Mouse (Mus musculus): ENCODE results near the gene Kif26a. TPM values are rescaled to one million over a fixed set of nuclear protein-coding genes. Genes with fewer than 3 reads are reported as not detected.
A peak's percentile ranks its signal among the peaks of the same experiment; 100 is the strongest.

Gene Kif26a
- polyA plus RNA-seq (2015; fragmentation: Nextera tagmentation; extraction: Ambion mirVana): 5.7 and 6.4 TPM in 2 replicates

DNA sequence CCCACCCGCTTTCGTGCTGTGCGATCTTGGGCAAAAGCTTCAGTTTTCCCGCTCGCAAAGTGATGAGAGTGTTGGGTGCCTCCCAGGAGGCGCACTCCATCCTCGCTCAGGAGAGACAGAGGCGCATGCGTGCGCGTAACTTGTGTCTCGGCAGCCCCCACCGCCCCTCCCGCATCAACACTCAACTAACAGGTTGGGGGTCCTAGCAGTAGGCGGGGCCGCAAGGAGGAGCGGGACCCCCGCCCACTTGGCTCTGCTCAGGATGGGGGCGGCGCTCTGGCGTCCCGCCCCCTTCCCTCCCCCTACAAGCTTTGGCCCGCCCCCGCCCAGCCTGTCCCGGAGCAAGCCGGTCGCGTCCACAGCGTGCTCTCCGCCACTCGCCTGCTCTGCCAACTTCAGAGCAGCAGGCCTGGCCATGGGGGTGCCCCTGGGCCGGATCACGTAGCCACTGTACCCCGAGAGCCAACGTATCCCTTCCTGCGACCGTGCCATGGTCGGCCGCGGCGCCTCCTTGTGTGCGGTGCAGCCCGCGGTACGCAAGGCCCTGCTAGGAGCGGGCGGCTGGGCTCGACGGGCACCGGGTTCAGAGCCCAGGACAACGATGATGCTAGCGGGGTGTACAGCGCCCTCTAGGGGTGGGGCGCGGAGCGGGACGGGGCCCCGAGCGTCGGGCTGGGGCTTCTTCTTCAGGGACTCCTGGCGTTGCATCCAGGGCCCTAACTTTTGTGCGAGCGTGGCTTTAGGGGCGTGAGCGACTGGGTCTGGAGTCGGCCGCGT, at the start of gene Kif26a:
Gene Kif26a, plus strand, starts transcription at position 334 of the 777 bp plus-strand sequence.
- Histone ChIP-seq H3K4me1 (peaks cover 75% of the 10 kb centered on the region), H3K27me3 (peaks cover 50% of the 10 kb centered on the region), H3K4me3 (peak within 1 kb of the TSS; percentile 66), H3K27ac (peak within 1 kb of the TSS; percentile 61; the same call in 1 of the 2 replicates), H3K9me3 (no peaks in the 10 kb centered on the region), H3K9ac (peak within 1 kb of the TSS; percentile 81), H3K4me2 (replicated peaks) (peak within 1 kb of the TSS; percentile 94), H3K36me3 (no peaks in the 10 kb centered on the region)
- under 1% methylated on average over 68 of the region's 68 CpGs for WGBS
- ATAC-seq (ENCODE audit: low FRiP score, low read depth): peak; percentile 78

DNA sequence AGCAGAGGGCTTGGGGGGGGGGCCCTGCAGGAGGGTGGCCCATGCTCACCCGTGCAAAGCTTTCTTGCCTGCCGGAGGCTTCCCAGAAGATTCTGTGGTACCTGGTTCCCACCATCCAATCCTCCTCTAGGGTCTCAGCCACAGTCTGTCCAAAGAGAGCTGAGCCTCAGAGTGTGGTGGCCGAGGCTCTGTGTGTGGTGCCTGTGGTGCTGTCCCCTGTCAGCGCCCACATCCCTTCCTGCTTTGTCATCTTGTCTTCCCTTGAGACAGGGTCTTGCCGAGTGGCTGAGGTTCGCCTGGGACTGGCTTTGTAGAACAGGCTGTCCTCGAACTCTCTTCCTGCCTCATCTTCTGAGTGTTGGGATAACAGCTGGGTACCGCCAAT, 49.3 kb upstream of the Kif26a start:
- Histone ChIP-seq H3K9ac (no peak overlapping the region; the same call in 1 of the 2 replicates), H3K36me3 (no peaks in the 10 kb centered on the region), H3K4me3 (no peak overlapping the region), H3K9me3 (no peaks in the 10 kb centered on the region), H3K4me2 (replicated peaks) (no peak overlapping the region), H3K4me1 (peaks cover 4% of the 10 kb centered on the region; the same call in 1 of the 2 replicates), H3K27me3 (peaks cover 2% of the 10 kb centered on the region), H3K27ac (no peak overlapping the region)
- ATAC-seq (ENCODE audit: low FRiP score, low read depth): no peak
- WGBS: 77% methylated on average over 8 of the region's 8 CpGs

DNA sequence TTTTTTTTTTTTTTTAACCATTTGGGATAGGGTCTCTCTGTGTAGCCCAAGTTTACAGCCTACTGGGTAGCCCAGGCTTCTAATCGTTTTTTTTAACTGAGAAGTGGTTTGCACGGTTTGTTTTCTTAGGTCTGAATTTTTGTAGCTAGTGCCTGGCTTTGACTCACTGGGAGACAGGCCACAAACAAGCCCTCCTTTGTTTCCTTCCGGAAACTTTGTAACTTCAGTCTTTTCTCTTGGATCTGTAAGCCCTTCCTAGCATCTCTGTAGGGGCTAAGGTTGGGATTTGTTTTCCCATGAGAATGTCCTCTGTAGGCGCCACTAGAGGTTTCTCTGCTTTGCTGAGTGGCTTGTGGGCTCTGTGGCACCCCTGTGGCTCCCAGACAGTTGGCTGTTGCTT, 45.9 kb upstream of the Kif26a start:
- Histone ChIP-seq H3K4me3 (no peak overlapping the region), H3K4me2 (replicated peaks) (no peak overlapping the region), H3K9me3 (no peaks in the 10 kb centered on the region), H3K36me3 (no peaks in the 10 kb centered on the region), H3K27ac (no peak overlapping the region), H3K27me3 (no peaks in the 10 kb centered on the region), H3K4me1 (peaks cover 4% of the 10 kb centered on the region; the same call in 1 of the 2 replicates), H3K9ac (no peak overlapping the region)
- WGBS: 63% methylated on average over 4 of the region's 4 CpGs
- ATAC-seq (ENCODE audit: low FRiP score, low read depth): no peak

DNA sequence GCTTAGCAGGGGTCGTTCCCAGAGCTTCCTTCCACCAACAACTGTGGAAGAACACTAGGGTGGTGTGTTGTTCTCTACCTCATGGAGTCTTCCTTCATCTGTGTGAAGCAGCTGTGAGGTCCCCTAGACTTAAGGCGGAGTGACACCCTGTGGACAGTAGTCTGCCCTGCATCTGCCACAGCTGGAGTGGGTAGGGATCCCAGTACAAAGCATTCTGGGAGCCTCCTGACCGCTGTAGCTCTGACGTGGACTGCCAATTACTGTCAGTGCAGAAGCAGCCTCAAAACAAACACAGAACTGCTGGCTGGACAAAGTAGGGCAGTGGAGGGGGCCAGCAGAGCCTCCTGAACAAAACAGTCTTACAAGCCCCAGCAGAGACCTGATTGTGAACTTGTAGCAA, 45.0 kb upstream of the Kif26a start:
- 51% methylated on average over 4 of the region's 4 CpGs for WGBS
- ATAC-seq (ENCODE audit: low FRiP score, low read depth): no peak

DNA sequence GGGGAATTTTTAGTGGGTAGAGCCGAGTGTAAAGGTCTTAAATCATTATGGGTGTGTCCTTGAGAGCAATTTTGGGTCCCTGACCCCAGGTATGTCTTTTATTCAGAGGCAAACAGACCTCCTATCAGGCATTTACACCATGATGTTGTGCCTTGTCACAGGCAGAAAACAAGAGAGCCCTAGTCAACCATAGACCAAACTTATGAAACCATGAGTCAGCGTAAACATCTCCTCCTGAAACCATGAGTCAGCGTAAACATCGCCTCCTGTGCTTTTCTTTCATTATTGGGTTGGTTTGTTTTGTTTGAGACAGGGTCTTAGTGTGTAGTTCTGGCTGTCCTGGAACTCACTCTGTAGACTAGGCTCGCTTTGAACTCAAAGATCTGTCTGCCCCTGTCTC, 42.8 kb upstream of the Kif26a start:
- no peaks in the 10 kb centered on the region for H3K36me3 ChIP-seq
- no peak overlapping the region for H3K4me3 ChIP-seq
- H3K27ac ChIP-seq: no peak overlapping the region
- no peak for ATAC-seq (ENCODE audit: low FRiP score, low read depth)
- no peaks in the 10 kb centered on the region for H3K9me3 ChIP-seq
- peaks cover 9% of the 10 kb centered on the region; the same call in 1 of the 2 replicates for H3K27me3 ChIP-seq
- WGBS: 90% methylated on average over 5 of the region's 5 CpGs
- H3K4me2 ChIP-seq (replicated peaks): no peak overlapping the region
- peaks cover 14% of the 10 kb centered on the region for H3K4me1 ChIP-seq
- H3K9ac ChIP-seq: no peak overlapping the region

More for the DNA sequence above, 45.0 kb upstream of the Kif26a start:
- Histone ChIP-seq H3K4me1 (peaks cover 4% of the 10 kb centered on the region; the same call in 1 of the 2 replicates), H3K9ac (no peak overlapping the region), H3K27ac (no peak overlapping the region), H3K27me3 (no peaks in the 10 kb centered on the region), H3K9me3 (no peaks in the 10 kb centered on the region), H3K4me2 (replicated peaks) (no peak overlapping the region), H3K36me3 (no peaks in the 10 kb centered on the region), H3K4me3 (no peak overlapping the region)

DNA sequence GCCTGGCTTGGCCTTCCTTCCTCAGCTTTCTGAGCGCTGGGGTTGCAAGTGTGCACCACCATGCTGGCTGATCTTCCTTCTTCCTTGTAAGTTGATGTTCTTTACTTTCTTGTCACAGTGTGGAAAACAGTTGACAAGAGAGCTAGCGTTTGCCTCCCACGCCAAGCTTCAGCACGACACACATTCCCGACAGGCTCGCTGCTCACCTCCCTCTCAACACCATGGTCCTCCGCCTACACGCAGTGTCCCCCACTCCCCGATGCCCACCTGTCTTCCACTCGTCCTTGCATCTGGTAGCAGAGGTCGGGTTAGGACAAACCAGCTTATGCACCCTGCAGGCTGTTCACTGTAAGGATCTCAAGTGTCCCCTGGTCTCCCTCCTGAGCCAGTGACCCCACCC, 41.1 kb upstream of the Kif26a start:
- no peak overlapping the region for H3K9ac ChIP-seq
- peaks cover 9% of the 10 kb centered on the region; the same call in 1 of the 2 replicates for H3K27me3 ChIP-seq
- no peak for ATAC-seq (ENCODE audit: low FRiP score, low read depth)
- H3K36me3 ChIP-seq: no peaks in the 10 kb centered on the region
- WGBS: 87% methylated on average over 11 of the region's 11 CpGs
- H3K9me3 ChIP-seq: no peaks in the 10 kb centered on the region
- H3K4me2 ChIP-seq (replicated peaks): no peak overlapping the region
- H3K27ac ChIP-seq: no peak overlapping the region
- no peak overlapping the region for H3K4me3 ChIP-seq
- H3K4me1 ChIP-seq: peaks cover 14% of the 10 kb centered on the region

DNA sequence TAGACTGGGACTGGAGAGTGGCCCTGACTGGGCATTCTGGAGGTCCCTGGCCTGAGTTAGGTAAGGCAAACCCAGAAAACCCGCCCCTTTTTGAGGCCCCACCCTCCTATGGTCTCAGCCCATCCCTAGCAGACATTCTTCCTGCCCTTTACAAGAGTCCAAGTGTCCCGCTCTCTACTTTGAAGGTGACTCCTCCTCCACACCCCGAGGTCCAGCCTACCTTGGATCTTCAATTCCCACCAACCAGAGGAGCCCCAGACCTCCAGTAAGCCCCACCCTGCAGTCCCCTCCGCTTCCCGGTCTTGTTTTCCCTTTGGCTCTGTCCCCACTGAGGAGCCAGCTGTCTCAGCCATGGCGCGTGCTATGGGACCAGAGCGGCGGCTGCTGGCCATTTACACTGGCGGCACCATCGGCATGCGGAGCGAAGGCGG, 39.5 kb upstream of the Kif26a start, which contains the start of gene Aspg:
Gene Aspg, plus strand, starts transcription at position 139 of the 431 bp plus-strand sequence.
- ATAC-seq (ENCODE audit: low FRiP score, low read depth): peak; percentile 62
- peaks cover 9% of the 10 kb centered on the region; the same call in 1 of the 2 replicates for H3K27me3 ChIP-seq
- H3K27ac ChIP-seq: no peak within 1 kb of the TSS
- no peak within 1 kb of the TSS; the same call in 1 of the 2 replicates for H3K9ac ChIP-seq
- peak within 1 kb of the TSS; percentile 64 for H3K4me2 ChIP-seq (replicated peaks)
- no peaks in the 10 kb centered on the region for H3K9me3 ChIP-seq
- peaks cover 14% of the 10 kb centered on the region for H3K4me1 ChIP-seq
- WGBS: 2% methylated on average over 14 of the region's 14 CpGs
- H3K4me3 ChIP-seq: peak within 1 kb of the TSS; percentile 31
- H3K36me3 ChIP-seq: no peaks in the 10 kb centered on the region

DNA sequence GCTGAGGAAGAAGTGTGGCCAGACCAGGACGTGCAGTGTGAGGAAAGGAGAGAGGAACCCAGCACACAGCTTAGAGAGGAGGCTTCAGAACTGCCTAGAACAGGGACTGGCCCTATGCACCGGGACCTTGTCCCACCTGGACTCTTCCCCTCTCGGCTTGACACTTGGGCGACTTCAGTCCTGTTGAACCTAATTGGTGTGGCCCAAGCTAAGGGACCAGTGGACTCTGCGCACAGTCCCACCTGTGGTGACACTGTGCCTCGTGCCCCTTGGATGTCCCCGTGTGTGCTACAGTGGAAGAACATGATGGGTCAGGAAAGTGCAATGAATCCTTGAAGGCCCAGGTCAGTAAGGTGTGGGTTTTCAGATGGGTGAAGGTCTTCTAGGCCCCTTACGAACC, 38.3 kb upstream of the Kif26a start:
- Histone ChIP-seq H3K4me2 (replicated peaks) (no peak overlapping the region), H3K27me3 (peaks cover 9% of the 10 kb centered on the region; the same call in 1 of the 2 replicates), H3K27ac (no peak overlapping the region), H3K9ac (no peak overlapping the region), H3K9me3 (no peaks in the 10 kb centered on the region), H3K4me3 (no peak overlapping the region), H3K36me3 (no peaks in the 10 kb centered on the region), H3K4me1 (peaks cover 17% of the 10 kb centered on the region)
- ATAC-seq (ENCODE audit: low FRiP score, low read depth): no peak
- 84% methylated on average over 8 of the region's 8 CpGs for WGBS

DNA sequence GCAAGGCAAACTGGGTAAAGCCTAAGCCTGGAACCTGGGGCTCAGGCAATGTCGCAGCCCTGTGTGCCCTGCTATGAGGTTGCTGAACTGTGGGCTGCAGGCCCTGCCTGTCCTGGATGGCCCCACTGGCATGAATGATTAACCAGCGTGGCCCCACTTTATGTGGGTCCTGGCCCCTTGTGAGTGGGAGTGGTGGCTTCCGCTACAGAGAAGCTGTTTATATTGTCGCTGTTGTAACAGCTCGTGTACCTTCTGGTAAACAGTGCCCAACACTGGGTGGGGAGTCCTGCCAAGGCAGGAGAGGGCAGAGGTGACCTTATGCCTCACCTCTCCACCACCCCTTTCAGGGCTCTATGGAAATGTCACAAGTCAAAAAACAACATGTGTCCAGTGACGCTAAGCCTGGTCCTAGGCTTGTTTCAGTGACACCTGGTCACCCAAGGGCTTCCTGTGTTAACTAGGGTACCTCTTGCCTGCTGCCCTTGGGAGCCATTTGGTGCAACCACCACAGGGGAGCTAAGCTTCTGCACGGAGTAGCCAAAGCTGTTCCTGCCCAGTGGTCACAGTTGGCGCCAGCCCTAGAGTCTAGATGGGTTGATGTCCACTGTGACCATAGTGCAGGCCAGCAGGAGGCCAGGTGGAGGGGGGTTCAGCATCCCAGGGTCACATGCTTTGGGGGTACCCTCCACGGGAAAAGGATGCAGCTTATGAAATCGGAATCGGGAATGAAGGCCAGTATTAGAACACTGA, 37.1 kb upstream of the Kif26a start:
- H3K9me3 ChIP-seq: no peaks in the 10 kb centered on the region
- H3K27me3 ChIP-seq: peaks cover 9% of the 10 kb centered on the region; the same call in 1 of the 2 replicates
- peaks cover 27% of the 10 kb centered on the region for H3K4me1 ChIP-seq
- no peak overlapping the region for H3K9ac ChIP-seq
- no peak overlapping the region for H3K27ac ChIP-seq
- ATAC-seq (ENCODE audit: low FRiP score, low read depth): no peak
- H3K4me2 ChIP-seq (replicated peaks): no peak overlapping the region
- H3K36me3 ChIP-seq: no peaks in the 10 kb centered on the region
- WGBS: 78% methylated on average over 11 of the region's 11 CpGs
- H3K4me3 ChIP-seq: no peak overlapping the region

DNA sequence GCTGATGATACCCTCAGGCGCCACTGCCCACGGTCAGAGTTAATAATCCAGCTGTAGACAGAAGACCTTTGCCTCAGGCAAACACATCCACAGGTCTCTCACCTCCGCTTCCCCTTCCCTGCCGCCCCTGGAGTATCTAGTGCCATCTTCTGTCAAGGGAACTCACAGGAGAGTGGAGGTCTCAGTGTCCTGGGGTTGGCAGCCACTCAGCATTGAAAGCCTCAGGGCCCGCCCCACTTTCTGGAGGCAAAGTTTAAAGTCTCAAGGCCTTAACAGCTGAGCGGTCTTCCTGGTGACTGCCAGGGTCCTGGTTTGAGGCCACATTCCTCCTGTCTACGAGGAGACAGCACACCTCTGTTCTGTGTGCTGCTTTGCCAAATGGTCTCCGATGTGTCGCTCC, 36.3 kb upstream of the Kif26a start:
- 75% methylated on average over 9 of the region's 9 CpGs for WGBS
- no peaks in the 10 kb centered on the region for H3K9me3 ChIP-seq
- no peak overlapping the region for H3K9ac ChIP-seq
- peaks cover 9% of the 10 kb centered on the region; the same call in 1 of the 2 replicates for H3K27me3 ChIP-seq
- no peak for ATAC-seq (ENCODE audit: low FRiP score, low read depth)
- H3K36me3 ChIP-seq: no peaks in the 10 kb centered on the region
- peaks cover 27% of the 10 kb centered on the region for H3K4me1 ChIP-seq
- H3K4me3 ChIP-seq: no peak overlapping the region
- no peak overlapping the region for H3K4me2 ChIP-seq (replicated peaks)
- H3K27ac ChIP-seq: no peak overlapping the region

DNA sequence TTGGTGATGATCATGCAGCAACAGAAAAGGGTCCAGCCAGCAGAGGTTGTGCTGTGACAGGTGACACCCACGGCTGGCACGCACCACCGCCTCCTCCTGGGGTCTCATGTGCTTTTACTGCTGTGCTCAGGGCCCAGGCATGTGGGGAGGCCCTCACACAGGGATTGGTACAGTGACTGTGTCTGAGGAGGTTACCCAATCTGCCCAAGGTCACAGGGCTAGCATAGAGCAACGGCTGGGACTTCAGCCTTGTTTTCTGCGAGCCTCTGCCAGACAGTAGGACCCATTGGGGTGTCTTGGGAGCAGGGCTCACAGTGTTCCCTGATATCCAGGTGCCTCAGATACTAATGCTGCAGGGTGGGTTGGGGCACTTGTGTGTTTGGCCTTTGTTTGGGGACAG, 34.7 kb upstream of the Kif26a start:
- no peak overlapping the region for H3K4me3 ChIP-seq

DNA sequence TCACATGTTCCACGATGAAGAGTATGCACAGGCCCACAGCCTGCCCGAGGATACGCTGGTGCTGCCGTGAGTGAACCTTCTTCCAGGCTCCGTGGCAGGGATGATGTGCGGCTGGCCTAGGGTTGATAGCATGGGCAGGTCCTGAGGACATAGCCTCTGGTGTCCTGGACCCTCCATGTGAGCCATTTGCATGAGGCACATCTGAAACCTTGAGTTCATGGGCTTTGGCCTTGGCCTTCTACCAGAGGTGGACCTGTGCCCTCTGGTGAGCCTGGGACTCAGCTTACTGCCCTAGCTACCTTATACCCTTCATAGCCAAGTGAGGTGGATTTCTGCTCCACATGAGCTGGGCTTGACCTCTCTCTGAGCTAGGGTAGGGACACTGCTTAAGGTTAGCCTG, 33.8 kb upstream of the Kif26a start:
- no peak overlapping the region for H3K9ac ChIP-seq
- peaks cover 16% of the 10 kb centered on the region for H3K4me1 ChIP-seq
- H3K36me3 ChIP-seq: no peaks in the 10 kb centered on the region
- H3K27ac ChIP-seq: no peak overlapping the region
- ATAC-seq (ENCODE audit: low FRiP score, low read depth): no peak
- H3K4me3 ChIP-seq: no peak overlapping the region
- H3K4me2 ChIP-seq (replicated peaks): no peak overlapping the region
- H3K27me3 ChIP-seq: peaks cover 3% of the 10 kb centered on the region; the same call in 1 of the 2 replicates
- H3K9me3 ChIP-seq: no peaks in the 10 kb centered on the region
- WGBS: 95% methylated on average over 6 of the region's 6 CpGs

More for the DNA sequence above, 34.7 kb upstream of the Kif26a start:
- Histone ChIP-seq H3K27me3 (peaks cover 9% of the 10 kb centered on the region; the same call in 1 of the 2 replicates), H3K4me1 (peaks cover 25% of the 10 kb centered on the region), H3K27ac (no peak overlapping the region), H3K4me2 (replicated peaks) (no peak overlapping the region), H3K36me3 (no peaks in the 10 kb centered on the region), H3K9ac (no peak overlapping the region), H3K9me3 (no peaks in the 10 kb centered on the region)
- 87% methylated on average over 5 of the region's 5 CpGs for WGBS
- ATAC-seq (ENCODE audit: low FRiP score, low read depth): no peak

Data from limb, embryonic 13.5 days (tissue).